14 mouse cellular contexts compared by ENCODE assay signal in genomic region chr5:122622526-122622925, GRCm38 (mm10). TPM values are rescaled to one million over a fixed set of nuclear protein-coding genes. Genes with fewer than 3 reads are reported as not detected.
DNase-seq lines count a peak whose midpoint lies in the region; ATAC-seq and TF ChIP-seq lines count a peak whose summit lies in the region.
"Had no signal": no experiment of that assay in that cellular context is flagged by ENCODE, and none has a peak within 500 bp of the region (broad histone marks: within the 10 kb centered on the region; RNA-seq: fewer than 3 reads in every experiment).

No protein-coding gene starts in this region.

- no peak for TF ChIP-seq EP300 in heart, postnatal 0 days (IDR thresholded peaks at IDR 0.05; ENCODE audit: low read depth)
- no peak for TF ChIP-seq EP300 in stomach, postnatal 0 days (optimal IDR thresholded peaks at IDR 0.05)

- no peak for TF ChIP-seq CTCF in testis, adult 2 months (IDR thresholded peaks at IDR 0.05; ENCODE audit: control insufficient read depth, insufficient read depth, insufficient replicate concordance, low read depth, low read length)
- TF ChIP-seq CTCF in heart, postnatal 0 days (IDR thresholded peaks at IDR 0.05; ENCODE audit: low read depth), result no peak
- TF ChIP-seq CTCF in stomach, postnatal 0 days (IDR thresholded peaks at IDR 0.05; ENCODE audit: low read depth), result no peak

- peak overlapping the region; percentile 96 for H3K27ac ChIP-seq in heart, embryonic 15.5 days
- H3K27ac ChIP-seq in testis, adult 2 months (ENCODE audit: control insufficient read depth, insufficient read depth, low read depth, low read length), result peak overlapping the region; percentile 63
- peak overlapping the region; percentile 98 for H3K27ac ChIP-seq in heart, postnatal 0 days (ENCODE audit: low read depth)
- peak overlapping the region; percentile 88 for H3K27ac ChIP-seq in stomach, postnatal 0 days (replicated peaks)
- H3K27ac ChIP-seq in liver, embryonic 12.5 days, result no peak overlapping the region
- H3K27ac ChIP-seq: midbrain, embryonic 12.5 days had no signal

- no peaks in the 10 kb centered on the region for H3K27me3 ChIP-seq in heart, embryonic 15.5 days
- no peaks in the 10 kb centered on the region for H3K27me3 ChIP-seq in testis, adult 2 months (ENCODE audit: control insufficient read depth, insufficient read depth, low read length)
- no peaks in the 10 kb centered on the region for H3K27me3 ChIP-seq in heart, postnatal 0 days (ENCODE audit: control insufficient read depth, insufficient read depth, low read length)
- H3K27me3 ChIP-seq in stomach, postnatal 0 days (ENCODE audit: control insufficient read depth, insufficient read depth, low read length), result no peaks in the 10 kb centered on the region
- H3K27me3 ChIP-seq in liver, embryonic 12.5 days (replicated peaks), result no peaks in the 10 kb centered on the region
- H3K27me3 ChIP-seq: hindbrain, embryonic 12.5 days; midbrain, embryonic 12.5 days had no signal

- no peak overlapping the region for H3K9ac ChIP-seq in heart, embryonic 15.5 days
- no peak overlapping the region for H3K9ac ChIP-seq in heart, postnatal 0 days (replicated peaks; ENCODE audit: low read depth, low read length)
- no peak overlapping the region for H3K9ac ChIP-seq in stomach, postnatal 0 days (ENCODE audit: low read length)
- H3K9ac ChIP-seq in liver, embryonic 12.5 days, result no peak overlapping the region
- H3K9ac ChIP-seq: forebrain, postnatal 0 days; hindbrain, embryonic 12.5 days; midbrain, embryonic 12.5 days had no signal

- no peak for DNase-seq in heart, postnatal 36 days
- no peak for DNase-seq in testis, postnatal 10 days (ENCODE audit: low spot score)
- no peak for DNase-seq in heart, postnatal 0 days (ENCODE audit: low spot score)
- DNase-seq in stomach, postnatal 0 days (ENCODE audit: low spot score), result no peak
- DNase-seq: forebrain, postnatal 0 days; right cerebral cortex, postnatal 14 days; thymus, adult 18-20 months had no signal

- no peak for TF ChIP-seq POLR2A in testis, adult 2 months (IDR thresholded peaks at IDR 0.05; ENCODE audit: control insufficient read depth, low read depth, low read length)

- peaks cover 38% of the 10 kb centered on the region for H3K4me1 ChIP-seq in heart, embryonic 15.5 days (replicated peaks)
- H3K4me1 ChIP-seq in testis, adult 2 months (ENCODE audit: control insufficient read depth, insufficient read depth, low read length), result peaks cover 16% of the 10 kb centered on the region
- H3K4me1 ChIP-seq in heart, postnatal 0 days (ENCODE audit: control insufficient read depth, insufficient read depth), result peaks cover 43% of the 10 kb centered on the region
- H3K4me1 ChIP-seq in stomach, postnatal 0 days (replicated peaks; ENCODE audit: control insufficient read depth, insufficient read depth), result no peaks in the 10 kb centered on the region
- H3K4me1 ChIP-seq in liver, embryonic 12.5 days, result peaks cover 16% of the 10 kb centered on the region

- no peaks in the 10 kb centered on the region for H3K36me3 ChIP-seq in heart, embryonic 15.5 days
- no peaks in the 10 kb centered on the region for H3K36me3 ChIP-seq in testis, adult 2 months (ENCODE audit: control insufficient read depth, insufficient read depth, low read length)
- no peaks in the 10 kb centered on the region for H3K36me3 ChIP-seq in heart, postnatal 0 days (replicated peaks; ENCODE audit: control insufficient read depth, insufficient read depth, low read length)
- no peaks in the 10 kb centered on the region for H3K36me3 ChIP-seq in stomach, postnatal 0 days (ENCODE audit: control insufficient read depth, insufficient read depth, low read length)
- H3K36me3 ChIP-seq in liver, embryonic 12.5 days, result no peaks in the 10 kb centered on the region
- H3K36me3 ChIP-seq: hindbrain, embryonic 12.5 days; midbrain, embryonic 12.5 days had no signal

- H3K4me3 ChIP-seq in heart, embryonic 15.5 days, result no peak overlapping the region
- peak overlapping the region; percentile 86 for H3K4me3 ChIP-seq in testis, adult 2 months (ENCODE audit: control insufficient read depth, low read depth, low read length)
- H3K4me3 ChIP-seq in heart, postnatal 0 days (ENCODE audit: low read depth, low read length), result no peak overlapping the region
- H3K4me3 ChIP-seq in stomach, postnatal 0 days (ENCODE audit: low read depth, low read length), result no peak overlapping the region
- no peak overlapping the region for H3K4me3 ChIP-seq in liver, embryonic 12.5 days
- H3K4me3 ChIP-seq: hindbrain, embryonic 12.5 days; layer of hippocampus, adult 2 months; midbrain, embryonic 12.5 days had no signal

- H3K4me2 ChIP-seq in heart, embryonic 15.5 days, result no peak overlapping the region
- no peak overlapping the region for H3K4me2 ChIP-seq in heart, postnatal 0 days (ENCODE audit: low read depth, low read length)
- no peak overlapping the region for H3K4me2 ChIP-seq in stomach, postnatal 0 days (replicated peaks; ENCODE audit: low read depth)
- no peak overlapping the region for H3K4me2 ChIP-seq in liver, embryonic 12.5 days
- H3K4me2 ChIP-seq: hindbrain, embryonic 12.5 days; liver, embryonic 11.5 days; midbrain, embryonic 12.5 days had no signal

- no peak for ATAC-seq in heart, embryonic 15.5 days (replicated peaks; ENCODE audit: insufficient number of reproducible peaks, insufficient read depth, low FRiP score, low read depth)
- ATAC-seq in heart, postnatal 0 days (ENCODE audit: insufficient read depth, low read depth), result no peak
- no peak for ATAC-seq in stomach, postnatal 0 days (ENCODE audit: low FRiP score, low TSS enrichment)
- no peak for ATAC-seq in liver, embryonic 12.5 days
- ATAC-seq: forebrain, postnatal 0 days had no signal

- no peaks in the 10 kb centered on the region for H3K9me3 ChIP-seq in heart, embryonic 15.5 days (replicated peaks)
- no peaks in the 10 kb centered on the region for H3K9me3 ChIP-seq in heart, postnatal 0 days (replicated peaks; ENCODE audit: control insufficient read depth, low read length)
- H3K9me3 ChIP-seq in stomach, postnatal 0 days (ENCODE audit: control insufficient read depth, low read length), result no peaks in the 10 kb centered on the region
- H3K9me3 ChIP-seq in liver, embryonic 12.5 days (replicated peaks), result no peaks in the 10 kb centered on the region
- H3K9me3 ChIP-seq: hindbrain, embryonic 12.5 days; midbrain, embryonic 12.5 days had no signal

- WGBS in heart, embryonic 15.5 days, result 89% methylated on average over 5 of the region's 5 CpGs
- 81% methylated on average over 5 of the region's 5 CpGs for WGBS in heart, postnatal 0 days
- 80% methylated on average over 5 of the region's 5 CpGs for WGBS in stomach, postnatal 0 days
- WGBS in liver, embryonic 12.5 days (ENCODE audit: insufficient replicate concordance), result 60% methylated on average over 5 of the region's 5 CpGs

- intact Hi-C loops in heart, postnatal 36 days (cut with DNase I), result no loop called here

RNA-seq across cellular contexts. Expression of gene Ift81, which starts 8.2 kb away (rescaled TPM):
- 30.7 and 39.3 TPM in 2 replicates for polyA plus RNA-seq in heart, embryonic 15.5 days (2015; fragmentation: Nextera tagmentation; extraction: Ambion mirVana)
- total RNA-seq in heart, postnatal 36 days (2021), result 10 to 100 TPM; 66.7 to 71.1 TPM
- 21.6 and 30.8 TPM in 2 replicates for polyA plus RNA-seq in testis, adult 2 months (2012; rRNA removed)
- total RNA-seq in heart, postnatal 0 days (2014; rRNA removed; ENCODE audit: low replicate concordance), result 36.3 and 43.8 TPM in 2 replicates
- 50.3 and 51.6 TPM in 2 replicates for polyA plus RNA-seq in heart, postnatal 0 days (2015; fragmentation: Nextera tagmentation; extraction: Ambion mirVana)
- 16.3 and 17.4 TPM in 2 replicates for polyA plus RNA-seq in stomach, postnatal 0 days (2015; fragmentation: Nextera tagmentation; extraction: Ambion mirVana)
- polyA plus RNA-seq in liver, embryonic 12.5 days (2016; fragmentation: Nextera tagmentation; extraction: Ambion mirVana), result 4.6 and 7.0 TPM in 2 replicates

RNA-seq across cellular contexts. Expression of gene P2rx7, which starts 21.2 kb away (rescaled TPM):
- polyA plus RNA-seq in heart, embryonic 15.5 days (2015; fragmentation: Nextera tagmentation; extraction: Ambion mirVana), result 3.0 and 3.7 TPM in 2 replicates
- total RNA-seq in heart, postnatal 36 days (2021), result 1 to 10 TPM; 4.4 TPM
- 5.0 and 6.7 TPM in 2 replicates for polyA plus RNA-seq in testis, adult 2 months (2012; rRNA removed)
- 2.7 and 4.4 TPM in 2 replicates for total RNA-seq in heart, postnatal 0 days (2014; rRNA removed; ENCODE audit: low replicate concordance)
- polyA plus RNA-seq in heart, postnatal 0 days (2015; fragmentation: Nextera tagmentation; extraction: Ambion mirVana), result 1.6 and 2.2 TPM in 2 replicates
- polyA plus RNA-seq in stomach, postnatal 0 days (2015; fragmentation: Nextera tagmentation; extraction: Ambion mirVana), result 2.1 and 2.7 TPM in 2 replicates
- 1.1 and 1.2 TPM in 2 replicates for polyA plus RNA-seq in liver, embryonic 12.5 days (2016; fragmentation: Nextera tagmentation; extraction: Ambion mirVana)
